Mouse (Mus musculus) lung, postnatal 36 days (tissue): Measurements from ENCODE around the gene Ice2.

Experiments used
- DNase-seq: peaks from one replicate; pipeline ENCODE4 v3.0.0; 2022; ENCODE audit warnings: mixed read lengths

Gene Ice2

GRCm38 (mm10) chr9:69397760-69398452 is at the start of gene Ice2:
Ice2 (plus strand) TSS chr9:69397906.
- peak; percentile 72 for DNase-seq

- DNase-seq, result no peak
These were observed 48.2 kb upstream of the Ice2 start for GRCm38 (mm10) chr9:69349537-69349936.

- DNase-seq, result no peak
These were observed 43.5 kb upstream of the Ice2 start for GRCm38 (mm10) chr9:69354228-69354627.

GRCm38 (mm10) chr9:69357834-69358233 is 39.9 kb upstream of the Ice2 start:
- DNase-seq, result peak; percentile 79

- DNase-seq, result no peak
These were observed 38.9 kb upstream of the Ice2 start for GRCm38 (mm10) chr9:69358797-69359196.

- DNase-seq, result no peak
These were observed 35.7 kb upstream of the Ice2 start for GRCm38 (mm10) chr9:69361951-69362445.

GRCm38 (mm10) chr9:69362766-69363165 is 34.9 kb upstream of the Ice2 start:
- DNase-seq, result no peak

- no peak for DNase-seq
These were observed 33.6 kb upstream of the Ice2 start for GRCm38 (mm10) chr9:69364117-69364516.

- no peak for DNase-seq
These were observed 30.7 kb upstream of the Ice2 start for GRCm38 (mm10) chr9:69367055-69367454.

GRCm38 (mm10) chr9:69368071-69368470 is 29.6 kb upstream of the Ice2 start:
- peak; percentile 80 for DNase-seq

- DNase-seq, result no peak
These were observed 26.5 kb upstream of the Ice2 start for GRCm38 (mm10) chr9:69371046-69371724.

- no peak for DNase-seq
These were observed 24.8 kb upstream of the Ice2 start for GRCm38 (mm10) chr9:69372871-69373270.

GRCm38 (mm10) chr9:69376982-69377653 is 20.6 kb upstream of the Ice2 start:
- no peak for DNase-seq

GRCm38 (mm10) chr9:69377654-69378045 is 20.1 kb upstream of the Ice2 start:
- no peak for DNase-seq

- DNase-seq, result no peak
These were observed 17.2 kb upstream of the Ice2 start for GRCm38 (mm10) chr9:69380546-69380945.

- DNase-seq, result no peak
These were observed 16.0 kb upstream of the Ice2 start for GRCm38 (mm10) chr9:69381741-69382140.

- DNase-seq, result no peak
These were observed 13.2 kb upstream of the Ice2 start for GRCm38 (mm10) chr9:69384475-69384874.

- DNase-seq, result no peak
These were observed 12.8 kb upstream of the Ice2 start for GRCm38 (mm10) chr9:69384905-69385304.

GRCm38 (mm10) chr9:69387296-69387695 is 10.4 kb upstream of the Ice2 start:
- no peak for DNase-seq

GRCm38 (mm10) chr9:69390631-69391030 is 7.1 kb upstream of the Ice2 start:
- DNase-seq, result no peak

- DNase-seq, result no peak
These were observed 3.5 kb upstream of the Ice2 start for GRCm38 (mm10) chr9:69394234-69394633.

GRCm38 (mm10) chr9:69397432-69397759 is 310 bp upstream of the Ice2 start:
- no peak for DNase-seq

GRCm38 (mm10) chr9:69398453-69398850 is 746 bp downstream of the Ice2 start:
- DNase-seq, result no peak

GRCm38 (mm10) chr9:69404671-69405070 is 7.0 kb downstream of the Ice2 start:
- DNase-seq, result no peak
